Mouse (Mus musculus) ovary, postnatal 36 days (tissue): ENCODE results near the gene Fastk.

Source experiments
- DNase-seq: peaks from one replicate; pipeline ENCODE4 v3.0.0; 2022; ENCODE audit warnings: low spot score, mixed read lengths

The Fastk gene

DNA sequence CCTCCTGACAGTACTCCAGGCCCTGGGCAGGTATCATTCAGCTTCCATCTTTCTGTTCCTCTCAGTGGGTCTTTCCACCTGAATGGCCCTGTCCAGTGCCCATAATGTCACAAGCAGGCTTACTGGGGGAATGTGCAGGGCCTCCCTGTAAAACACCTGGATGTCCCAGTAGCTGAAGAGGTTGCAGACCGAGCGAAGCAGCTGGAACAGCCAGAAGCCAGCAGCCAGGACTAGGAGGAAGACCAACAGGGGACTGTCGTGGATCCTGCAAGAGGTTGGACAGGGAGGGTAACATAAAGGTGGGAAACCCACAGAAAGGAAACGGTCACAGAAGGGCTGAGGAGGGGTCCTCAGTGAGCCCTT, 55.4 kb downstream of the Fastk start:
- no peak for DNase-seq

DNA sequence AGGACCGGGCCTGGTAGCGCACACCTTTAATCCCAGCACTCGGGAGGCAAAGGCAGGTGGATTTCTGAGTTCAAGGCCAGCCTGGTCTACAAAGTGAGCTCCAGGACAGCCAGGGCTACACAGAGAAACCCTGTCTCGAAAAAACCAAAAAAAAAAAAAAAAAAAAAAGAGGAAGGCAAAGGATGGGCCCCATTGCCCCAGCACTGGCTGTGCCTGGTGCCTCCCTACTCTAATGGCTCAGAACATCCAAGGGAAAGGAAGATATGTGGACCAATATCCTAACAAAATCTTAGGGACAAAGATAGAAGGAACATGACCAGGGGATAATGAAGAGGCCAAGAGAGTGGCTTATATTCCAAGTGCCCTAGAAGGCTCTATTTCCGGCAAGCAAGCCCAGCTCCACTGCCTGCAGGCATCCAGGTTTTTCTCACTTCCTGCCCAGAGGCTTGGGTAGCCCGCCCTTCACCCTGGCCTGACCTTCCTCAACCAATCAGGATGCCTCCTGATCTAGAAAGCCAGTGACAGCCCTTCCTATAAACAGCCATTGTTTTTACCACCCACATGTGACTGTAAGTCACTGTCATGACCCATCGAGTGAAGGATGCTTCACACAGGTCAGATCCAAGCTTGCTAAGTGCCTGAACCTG, 56.0 kb downstream of the Fastk start:
- DNase-seq = no peak
